ENCODE assay signal across 8 mouse cellular contexts in genomic region chr8:71465733-71466132, GRCm38 (mm10). TPM values are rescaled to one million over a fixed set of nuclear protein-coding genes. Genes with fewer than 3 reads are reported as not detected.
A peak's percentile ranks its signal among the peaks of the same experiment; 100 is the strongest.
DNase-seq lines count a peak whose midpoint lies in the region; ATAC-seq lines count a peak whose summit lies in the region.

No protein-coding gene starts in this region.

- H3K9me3 ChIP-seq in lung, embryonic 15.5 days: no peaks in the 10 kb centered on the region
- H3K9me3 ChIP-seq in limb, embryonic 11.5 days (ENCODE audit: control insufficient read depth, low read length): no peaks in the 10 kb centered on the region; the same call in 1 of the 2 replicates
- no peaks in the 10 kb centered on the region for H3K9me3 ChIP-seq in stomach, embryonic 14.5 days (ENCODE audit: control insufficient read depth, low read depth, low read length)

- H3K4me1 ChIP-seq in lung, embryonic 15.5 days: peaks cover 42% of the 10 kb centered on the region
- H3K4me1 ChIP-seq in limb, embryonic 11.5 days (ENCODE audit: control insufficient read depth, insufficient read depth, low read length): peaks cover 17% of the 10 kb centered on the region
- peaks cover 31% of the 10 kb centered on the region for H3K4me1 ChIP-seq in stomach, embryonic 14.5 days (ENCODE audit: control insufficient read depth, insufficient read depth, low read length)

- 77% methylated on average over 8 of the region's 8 CpGs for WGBS in lung, embryonic 15.5 days
- 87% methylated on average over 8 of the region's 8 CpGs for WGBS in limb, embryonic 11.5 days
- WGBS in stomach, embryonic 14.5 days: 78% methylated on average over 8 of the region's 8 CpGs

- peak overlapping the region; percentile 44; the same call in 1 of the 2 replicates for H3K9ac ChIP-seq in lung, embryonic 15.5 days
- no peak overlapping the region; the same call in 1 of the 2 replicates for H3K9ac ChIP-seq in limb, embryonic 11.5 days (ENCODE audit: low read length)
- H3K9ac ChIP-seq in stomach, embryonic 14.5 days (replicated peaks; ENCODE audit: low read depth, low read length): peak overlapping the region; percentile 42

- peak; percentile 41 for DNase-seq in cerebellum, adult 11-12 months
- no peak for DNase-seq in cerebellum, adult 18-20 months
- no peak for DNase-seq in lung, adult 18-20 months
- no peak for DNase-seq in limb, embryonic 11.5 days (ENCODE audit: low spot score)
- no peak for DNase-seq in frontal cortex, postnatal 14 days (ENCODE audit: low spot score in 2 of 2)
- DNase-seq in Muller cell, postnatal 12 days (ENCODE audit: inconsistent ontology term): no peak

- ATAC-seq in lung, embryonic 15.5 days (ENCODE audit: borderline replicate concordance, extremely low read depth, low FRiP score, low TSS enrichment): no peak
- no peak for ATAC-seq in limb, embryonic 11.5 days (ENCODE audit: insufficient number of reproducible peaks, low FRiP score, low TSS enrichment, low read depth)
- no peak for ATAC-seq in stomach, embryonic 14.5 days (ENCODE audit: insufficient number of reproducible peaks, insufficient read depth, low FRiP score, low read depth)

- H3K36me3 ChIP-seq in lung, embryonic 15.5 days: peaks cover 9% of the 10 kb centered on the region
- peaks cover 6% of the 10 kb centered on the region; the same call in 1 of the 2 replicates for H3K36me3 ChIP-seq in limb, embryonic 11.5 days (ENCODE audit: control insufficient read depth, insufficient read depth, low read length)
- peaks cover 5% of the 10 kb centered on the region for H3K36me3 ChIP-seq in stomach, embryonic 14.5 days (ENCODE audit: control insufficient read depth, insufficient read depth, low read length)

- H3K4me2 ChIP-seq in lung, embryonic 15.5 days: peak overlapping the region; percentile 93
- peak overlapping the region; percentile 90 for H3K4me2 ChIP-seq in limb, embryonic 11.5 days (ENCODE audit: low read depth, severe bottlenecking)
- H3K4me2 ChIP-seq in stomach, embryonic 14.5 days (replicated peaks; ENCODE audit: low read depth, low read length): peak overlapping the region; percentile 88

- no peaks in the 10 kb centered on the region for H3K27me3 ChIP-seq in lung, embryonic 15.5 days
- peaks cover 3% of the 10 kb centered on the region; the same call in 1 of the 2 replicates for H3K27me3 ChIP-seq in limb, embryonic 11.5 days (ENCODE audit: control insufficient read depth, insufficient read depth, low read length)
- H3K27me3 ChIP-seq in stomach, embryonic 14.5 days (ENCODE audit: control insufficient read depth, insufficient read depth, low read length): no peaks in the 10 kb centered on the region

- H3K4me3 ChIP-seq in lung, embryonic 15.5 days: peak overlapping the region; percentile 87
- peak overlapping the region; percentile 85 for H3K4me3 ChIP-seq in limb, embryonic 11.5 days (ENCODE audit: low read depth, low read length)
- peak overlapping the region; percentile 63 for H3K4me3 ChIP-seq in stomach, embryonic 14.5 days (ENCODE audit: low read depth, low read length)

- H3K27ac ChIP-seq in lung, embryonic 15.5 days: no peak overlapping the region
- H3K27ac ChIP-seq in limb, embryonic 11.5 days (replicated peaks; ENCODE audit: low read depth, low read length): no peak overlapping the region
- no peak overlapping the region for H3K27ac ChIP-seq in stomach, embryonic 14.5 days (ENCODE audit: low read length)

RNA-seq across cellular contexts. Expression of gene Mrpl34, which starts 1.0 kb away (rescaled TPM):
- polyA plus RNA-seq in lung, embryonic 15.5 days (2015; fragmentation: Nextera tagmentation; extraction: Ambion mirVana): 130 and 147 TPM in 2 replicates
- 216 and 231 TPM in 2 replicates for polyA plus RNA-seq in limb, embryonic 11.5 days (2014; fragmentation: Nextera tagmentation; extraction: Ambion mirVana)
- 139 and 154 TPM in 2 replicates for polyA plus RNA-seq in stomach, embryonic 14.5 days (2014; fragmentation: Nextera tagmentation; extraction: Ambion mirVana)

RNA-seq across cellular contexts. Expression of gene Abhd8, which starts 2.3 kb away (rescaled TPM):
- polyA plus RNA-seq in lung, embryonic 15.5 days (2015; fragmentation: Nextera tagmentation; extraction: Ambion mirVana): 51.3 and 56.0 TPM in 2 replicates
- 38.7 and 43.4 TPM in 2 replicates for polyA plus RNA-seq in limb, embryonic 11.5 days (2014; fragmentation: Nextera tagmentation; extraction: Ambion mirVana)
- 28.4 and 30.0 TPM in 2 replicates for polyA plus RNA-seq in stomach, embryonic 14.5 days (2014; fragmentation: Nextera tagmentation; extraction: Ambion mirVana)

RNA-seq across cellular contexts. Expression of gene Dda1, which starts 3.3 kb away (rescaled TPM):
- polyA plus RNA-seq in lung, embryonic 15.5 days (2015; fragmentation: Nextera tagmentation; extraction: Ambion mirVana): 104 TPM in 2 replicates
- polyA plus RNA-seq in limb, embryonic 11.5 days (2014; fragmentation: Nextera tagmentation; extraction: Ambion mirVana): 115 TPM in 2 replicates
- 94.8 and 98.9 TPM in 2 replicates for polyA plus RNA-seq in stomach, embryonic 14.5 days (2014; fragmentation: Nextera tagmentation; extraction: Ambion mirVana)

RNA-seq across cellular contexts. Expression of gene Ano8, which starts 20.0 kb away (rescaled TPM):
- 1.6 and 1.9 TPM in 2 replicates for polyA plus RNA-seq in lung, embryonic 15.5 days (2015; fragmentation: Nextera tagmentation; extraction: Ambion mirVana)
- 3.0 and 4.2 TPM in 2 replicates for polyA plus RNA-seq in limb, embryonic 11.5 days (2014; fragmentation: Nextera tagmentation; extraction: Ambion mirVana)
- 2.3 TPM in 2 replicates for polyA plus RNA-seq in stomach, embryonic 14.5 days (2014; fragmentation: Nextera tagmentation; extraction: Ambion mirVana)

RNA-seq across cellular contexts. Expression of gene Gtpbp3, which starts 22.2 kb away (rescaled TPM):
- polyA plus RNA-seq in lung, embryonic 15.5 days (2015; fragmentation: Nextera tagmentation; extraction: Ambion mirVana): 16.3 and 19.1 TPM in 2 replicates
- polyA plus RNA-seq in limb, embryonic 11.5 days (2014; fragmentation: Nextera tagmentation; extraction: Ambion mirVana): 8.3 and 8.7 TPM in 2 replicates
- 7.1 and 7.2 TPM in 2 replicates for polyA plus RNA-seq in stomach, embryonic 14.5 days (2014; fragmentation: Nextera tagmentation; extraction: Ambion mirVana)
